Mouse (Mus musculus) small intestine, adult 2 months (tissue): ENCODE results near the gene Fam168b. TPM values are rescaled to one million over a fixed set of nuclear protein-coding genes. Genes with fewer than 3 reads are reported as not detected.
A peak's percentile ranks its signal among the peaks of the same experiment; 100 is the strongest.

Experiments
- H3K27ac ChIP-seq: fragments of 200-500 bp; 2 replicates; pipeline ENCODE4 v1.5.1; 2012; ENCODE audit warnings: low read depth, low read length, control low read depth, inconsistent platforms; ENCODE audit not compliant: insufficient read depth
- H3K27me3 ChIP-seq: fragments of 200-500 bp; 2 replicates; pipeline ENCODE4 v1.6.1; 2012; ENCODE audit warnings: mild to moderate bottlenecking, moderate library complexity, low read length, inconsistent platforms; ENCODE audit not compliant: control insufficient read depth, insufficient read depth
- H3K36me3 ChIP-seq: fragments of 200-500 bp; 2 replicates; pipeline ENCODE4 v1.6.1; 2012; ENCODE audit warnings: mild to moderate bottlenecking, low read length, control low read depth, inconsistent platforms; ENCODE audit not compliant: control insufficient read depth, insufficient read depth
- H3K4me1 ChIP-seq: fragments of 200-500 bp; 2 replicates; pipeline ENCODE4 v1.6.1; 2012; ENCODE audit warnings: low read length, inconsistent platforms, mixed read lengths; ENCODE audit not compliant: control insufficient read depth, insufficient read depth, insufficient read length
- H3K4me3 ChIP-seq: fragments of 200-500 bp; 2 replicates; pipeline ENCODE4 v1.5.1; 2012; ENCODE audit warnings: low read depth, mild to moderate bottlenecking, control low read depth, inconsistent platforms, low read length, moderate library complexity
- CTCF ChIP-seq: fragments of 200-500 bp; IDR thresholded peaks from 2 replicates; pipeline ENCODE4 v1.5.1; 2012; ENCODE audit warnings: low read depth, mild to moderate bottlenecking, control low read depth, inconsistent platforms, low read length, moderate library complexity, mixed read lengths; ENCODE audit not compliant: insufficient replicate concordance, insufficient read length; ENCODE audit errors: extremely low read depth
- POLR2A ChIP-seq: fragments of 200-500 bp; IDR thresholded peaks from 2 replicates; pipeline ENCODE4 v1.6.1; 2012; ENCODE audit warnings: low read depth, mild to moderate bottlenecking, control low read depth, inconsistent platforms, low read length, moderate library complexity
- WGBS: fragments of 180-500 bp; shearing (Covaris S2); methylation state at CpG from one replicate; pipeline ENCODE4 v1.1.7; 2018; 5-methylcytosine and 5-hydroxymethylcytosine counted together
- polyA plus RNA-seq: library from polyadenylated mRNA; depleted of rRNA; stranded (reverse); fragments of >200 nt; gene quantifications from 2 replicates; pipeline ENCODE4 v1.2.3, GENCODE M21; 2012

Gene Fam168b
- polyA plus RNA-seq, 1 experiment, result 296 TPM

- no peaks in the 10 kb centered on the region for H3K36me3 ChIP-seq
- no peaks in the 10 kb centered on the region for H3K27me3 ChIP-seq
- WGBS, result 16% methylated on average over 7 of the region's 7 CpGs
- peak overlapping the region; percentile 85 for H3K4me3 ChIP-seq
- TF ChIP-seq CTCF (no peak), POLR2A (no peak)
- peaks cover 5% of the 10 kb centered on the region; the same call in 1 of the 2 replicates for H3K4me1 ChIP-seq
- H3K27ac ChIP-seq, result no peak overlapping the region
Observed at GRCm38 (mm10) chr1:34802290-34802642, 40.6 kb downstream of the Fam168b start.

- peaks cover 5% of the 10 kb centered on the region; the same call in 1 of the 2 replicates for H3K4me1 ChIP-seq
- H3K27me3 ChIP-seq, result no peaks in the 10 kb centered on the region
- no peaks in the 10 kb centered on the region for H3K36me3 ChIP-seq
- no peak overlapping the region for H3K27ac ChIP-seq
- WGBS, result 0% methylated on average over 41 of the region's 47 CpGs
- peak overlapping the region; percentile 85 for H3K4me3 ChIP-seq
- TF ChIP-seq POLR2A (peak; percentile 20; the same call in 1 of the 2 replicates), CTCF (no peak)
Observed at GRCm38 (mm10) chr1:34801616-34802289, 41.1 kb downstream of the Fam168b start.

- TF ChIP-seq POLR2A, result no peak
- TF ChIP-seq CTCF, result no peak
- Histone ChIP-seq H3K27ac (no peak overlapping the region), H3K36me3 (no peaks in the 10 kb centered on the region), H3K4me1 (peaks cover 5% of the 10 kb centered on the region; the same call in 1 of the 2 replicates), H3K27me3 (no peaks in the 10 kb centered on the region), H3K4me3 (no peak overlapping the region)
- 64% methylated on average over 2 of the region's 2 CpGs for WGBS
Observed at GRCm38 (mm10) chr1:34799140-34799539, 43.7 kb downstream of the Fam168b start.

- no peak overlapping the region for H3K4me3 ChIP-seq
- H3K27me3 ChIP-seq, result no peaks in the 10 kb centered on the region
- H3K36me3 ChIP-seq, result no peaks in the 10 kb centered on the region
- no peak for TF ChIP-seq POLR2A
- TF ChIP-seq CTCF, result no peak
- H3K4me1 ChIP-seq, result no peaks in the 10 kb centered on the region
- no peak overlapping the region for H3K27ac ChIP-seq
- WGBS, result 62% methylated on average over 19 of the region's 19 CpGs
Observed at GRCm38 (mm10) chr1:34793304-34794300, 49.3 kb downstream of the Fam168b start.

DNA sequence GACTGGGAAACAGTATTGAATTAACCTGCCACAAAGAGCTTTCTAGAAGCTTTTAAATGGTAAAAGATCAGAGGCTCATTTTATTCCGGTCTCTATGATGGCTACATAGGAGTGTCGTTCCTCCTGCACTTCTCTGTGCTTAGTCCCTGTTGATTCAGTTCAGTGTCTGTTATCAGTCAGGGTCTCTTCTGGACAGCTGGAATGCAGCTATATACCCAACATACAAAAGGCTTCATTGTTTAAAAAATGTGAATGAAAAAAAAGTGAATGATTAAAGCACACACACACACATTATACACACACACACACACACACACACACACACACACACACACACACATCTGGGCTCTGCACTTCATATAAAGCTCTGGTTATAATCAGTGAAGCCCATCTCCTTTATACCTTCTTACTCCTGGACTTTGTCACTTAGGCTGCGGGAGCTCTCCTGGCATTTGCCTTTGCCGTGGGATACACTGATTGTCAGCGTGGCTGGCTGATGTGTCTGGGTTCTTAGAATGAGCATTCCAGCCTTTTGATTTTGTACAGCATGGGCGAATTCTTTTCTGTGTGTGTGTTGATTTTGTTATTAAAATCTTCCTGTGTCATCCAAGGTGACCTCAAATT, 59.2 kb downstream of the Fam168b start:
- Histone ChIP-seq H3K27me3 (no peaks in the 10 kb centered on the region), H3K27ac (no peak overlapping the region), H3K4me3 (no peak overlapping the region), H3K36me3 (no peaks in the 10 kb centered on the region), H3K4me1 (no peaks in the 10 kb centered on the region)
- no peak for TF ChIP-seq POLR2A
- no peak for TF ChIP-seq CTCF
- WGBS, result 23% methylated on average over 6 of the region's 6 CpGs

- Histone ChIP-seq H3K4me3 (no peak overlapping the region), H3K4me1 (no peaks in the 10 kb centered on the region), H3K27me3 (no peaks in the 10 kb centered on the region), H3K36me3 (no peaks in the 10 kb centered on the region), H3K27ac (no peak overlapping the region)
- no peak for TF ChIP-seq POLR2A
- TF ChIP-seq CTCF, result no peak
- WGBS, result 93% methylated on average over 3 of the region's 3 CpGs
Observed at GRCm38 (mm10) chr1:34775870-34776269, 67.0 kb downstream of the Fam168b start.
